Mouse (Mus musculus): ENCODE results near the gene Rapgef4.

Gene Rapgef4

DNA sequence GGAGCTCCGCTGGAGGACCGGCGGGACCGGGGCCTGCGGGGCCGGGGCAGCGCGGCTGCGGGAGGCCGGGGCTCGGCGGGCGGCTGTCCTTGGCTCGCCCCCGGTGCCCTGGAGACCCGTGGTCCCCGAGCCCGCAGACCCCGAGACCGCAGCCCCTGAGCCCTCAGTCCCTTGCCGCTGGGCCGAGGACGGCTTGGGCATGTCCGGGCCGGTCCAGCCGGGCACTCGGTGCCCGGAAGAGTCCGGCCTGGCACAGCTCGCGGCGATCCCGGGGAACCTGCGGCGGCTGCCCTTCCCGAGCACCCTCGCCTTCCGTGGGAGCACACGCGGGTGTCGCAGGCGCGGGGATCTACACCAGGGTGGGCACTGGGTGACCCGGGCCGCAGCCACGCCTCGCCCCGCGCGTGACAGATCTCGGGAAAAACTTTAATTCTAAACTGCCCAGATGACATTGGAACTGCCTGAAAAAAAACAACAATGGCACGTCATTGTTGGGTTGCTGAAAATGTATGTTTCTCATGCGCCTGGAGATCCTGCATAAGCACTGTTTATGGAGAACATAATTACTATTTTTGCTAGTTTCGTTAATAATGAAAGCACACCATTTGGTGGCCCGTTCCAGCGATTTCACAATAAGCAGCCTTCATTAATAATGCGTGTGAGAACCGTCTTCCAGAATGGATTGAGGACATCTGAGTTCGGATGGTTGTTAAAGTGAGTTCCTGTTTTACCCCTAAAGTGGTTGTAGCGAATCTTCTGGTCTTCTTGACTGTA is 305.0 kb downstream of the Rapgef4 start:
- peak; percentile 26 to 40 for DNase-seq

DNA sequence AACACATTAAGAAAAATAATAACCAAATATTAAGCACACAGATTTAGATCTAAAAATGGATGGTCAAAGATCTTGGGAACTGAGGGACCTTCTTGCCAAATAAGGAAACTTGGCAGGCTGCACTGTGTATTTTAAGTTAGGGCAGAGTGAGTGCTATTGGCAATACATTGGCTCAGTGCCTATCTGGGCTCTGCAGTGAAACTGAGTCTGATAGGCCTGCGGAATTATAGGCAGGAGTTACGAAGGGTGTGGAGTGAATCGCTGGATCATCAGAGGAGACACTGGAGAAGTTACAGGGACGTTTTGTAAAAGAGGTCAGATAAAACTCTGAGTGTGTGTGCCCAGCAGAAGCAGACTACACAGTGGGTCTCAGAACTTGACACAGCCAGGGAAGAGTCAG is 306.1 kb downstream of the Rapgef4 start:
- DNase-seq = no peak

DNA sequence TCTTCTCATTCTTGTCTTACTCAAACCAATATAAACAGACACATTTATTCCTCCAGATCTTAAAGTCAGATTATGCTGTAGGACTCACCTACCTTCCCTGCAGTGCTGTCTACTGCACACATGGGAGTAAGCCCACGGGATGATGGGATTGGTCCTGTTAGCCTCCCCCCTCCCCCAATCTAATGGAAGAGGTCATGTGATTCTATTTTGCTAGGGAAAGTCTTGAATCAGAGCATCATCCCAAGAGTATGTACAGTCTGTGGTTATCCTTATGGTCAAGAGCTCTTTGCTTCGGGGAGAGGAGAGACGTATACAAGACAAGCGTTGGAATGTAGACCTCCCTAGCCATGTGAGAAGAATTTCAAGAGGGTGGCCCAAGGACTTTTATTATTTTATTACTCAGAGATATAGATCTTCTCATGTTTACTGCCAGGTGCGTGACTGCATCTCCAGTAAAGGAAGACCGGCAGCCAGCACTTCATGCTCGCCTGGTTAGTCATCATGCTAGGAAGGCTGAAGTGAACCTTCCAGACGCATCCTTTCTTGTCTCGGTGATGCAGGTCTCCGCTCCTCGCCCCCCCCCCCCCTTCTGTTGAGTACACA is 308.0 kb downstream of the Rapgef4 start:
- no peak for DNase-seq

DNA sequence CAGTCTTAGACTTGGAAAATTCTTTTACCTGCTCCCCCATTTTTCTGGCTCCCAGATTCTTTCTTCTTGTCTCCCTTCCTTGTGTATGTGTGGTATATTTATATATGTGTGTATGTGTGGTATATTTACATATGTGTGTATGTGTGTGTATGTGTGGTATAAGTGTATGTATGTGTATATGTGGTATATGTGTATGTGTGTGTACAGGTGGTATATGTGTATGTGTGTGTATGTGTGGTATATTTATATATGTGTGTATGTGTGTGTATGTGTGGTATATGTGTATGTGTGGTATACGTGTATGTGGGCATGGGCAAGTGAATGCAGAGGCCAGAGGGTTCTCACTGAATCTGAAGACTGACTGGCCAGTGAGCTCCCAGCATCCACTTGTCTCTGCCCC is 310.1 kb downstream of the Rapgef4 start:
- DNase-seq = no peak

DNA sequence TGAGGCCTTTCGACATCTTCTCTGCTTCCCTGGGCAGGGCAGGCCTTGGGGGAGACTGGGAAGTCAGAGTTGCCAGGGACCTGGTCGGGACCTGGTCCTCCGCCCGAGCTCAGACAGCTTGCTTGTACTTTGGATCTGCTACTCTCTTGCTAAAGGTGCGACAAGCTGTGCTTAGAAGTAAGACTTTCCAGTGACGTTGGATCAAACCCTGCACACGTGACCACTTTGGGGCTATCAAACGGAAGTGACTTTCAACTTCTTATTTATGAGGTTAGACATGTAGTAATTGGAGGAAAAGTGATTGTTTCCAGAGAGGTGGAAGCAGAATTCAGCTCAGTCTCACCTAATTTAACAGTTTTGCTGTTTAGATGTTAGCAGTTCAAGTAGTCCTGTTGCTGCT is 311.5 kb downstream of the Rapgef4 start:
- DNase-seq = no peak

DNA sequence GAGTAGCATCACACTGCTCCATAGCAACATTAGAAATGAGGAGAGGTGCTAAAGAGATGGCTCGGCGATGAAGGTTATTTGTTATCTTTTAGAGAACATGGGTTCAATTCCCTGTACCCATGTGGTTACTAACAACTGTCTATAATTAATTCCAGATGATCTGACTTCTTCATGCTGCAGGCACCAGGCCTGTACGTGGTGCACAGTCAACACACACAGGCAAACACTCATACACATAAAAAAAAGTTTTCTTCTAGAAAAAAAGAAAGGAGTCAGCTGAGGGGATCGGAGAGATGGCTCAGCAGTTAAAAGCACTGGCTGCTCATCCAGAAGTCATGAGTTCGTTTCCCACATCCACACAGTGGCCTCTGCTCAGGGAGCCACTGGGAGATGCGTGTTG is 314.0 kb downstream of the Rapgef4 start:
- DNase-seq = no peak

DNA sequence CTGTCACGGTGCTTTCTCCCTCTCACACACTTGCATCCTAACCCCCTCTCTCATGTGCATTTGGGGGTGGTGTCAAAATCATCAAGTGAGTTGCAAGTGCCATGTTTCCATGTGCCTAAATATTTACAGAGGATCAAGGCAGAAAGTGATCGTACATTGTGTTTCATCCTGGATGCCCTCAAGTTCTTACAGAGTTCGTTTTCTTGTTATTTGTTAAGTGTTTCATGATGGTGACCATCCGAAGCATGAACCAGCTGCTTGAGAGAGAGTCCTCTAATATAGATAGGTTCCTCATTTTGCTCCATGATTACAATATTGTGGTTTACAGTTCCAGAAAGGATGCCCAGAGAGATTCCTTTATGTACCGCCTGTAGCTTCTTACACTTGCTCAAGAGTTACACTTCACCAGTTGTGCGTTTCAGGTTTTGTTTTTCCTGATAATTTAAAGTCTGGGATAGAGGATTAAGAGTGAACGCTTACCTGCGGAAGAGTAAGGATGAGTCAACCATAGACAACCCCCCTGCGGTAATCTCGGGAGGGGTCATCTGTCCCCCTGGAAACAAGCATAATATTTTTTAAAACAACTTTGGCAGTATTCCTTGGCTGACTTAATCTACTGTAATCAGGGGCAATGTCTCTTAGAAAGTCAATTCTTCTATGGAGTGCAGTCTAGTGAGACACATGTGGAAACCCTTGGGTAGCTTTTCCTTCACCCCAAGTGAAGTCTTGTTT is 316.1 kb downstream of the Rapgef4 start:
- no peak for DNase-seq

DNA sequence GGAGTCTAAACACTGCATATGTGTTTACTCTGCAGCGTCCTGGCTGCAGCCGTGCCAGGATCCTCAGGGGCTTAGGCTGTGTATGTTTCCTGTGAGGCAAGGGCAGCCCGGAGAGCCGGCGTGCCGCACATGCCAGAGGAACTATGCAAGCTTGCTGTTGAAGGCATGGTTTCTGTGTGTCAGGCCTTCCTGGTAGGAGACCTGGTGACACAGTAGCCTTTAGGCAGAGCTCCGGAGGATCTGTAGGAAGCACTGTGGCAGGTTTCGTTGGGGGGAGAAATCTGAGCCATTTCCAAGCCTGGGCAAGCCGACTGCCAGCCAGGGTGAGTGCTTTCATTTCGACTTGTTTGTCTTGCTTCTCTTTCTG is 316.7 kb downstream of the Rapgef4 start:
- DNase-seq = no peak

GRCm38 (mm10) chr2:72298406-72298805 is 317.4 kb downstream of the Rapgef4 start:
- no peak for DNase-seq

DNA sequence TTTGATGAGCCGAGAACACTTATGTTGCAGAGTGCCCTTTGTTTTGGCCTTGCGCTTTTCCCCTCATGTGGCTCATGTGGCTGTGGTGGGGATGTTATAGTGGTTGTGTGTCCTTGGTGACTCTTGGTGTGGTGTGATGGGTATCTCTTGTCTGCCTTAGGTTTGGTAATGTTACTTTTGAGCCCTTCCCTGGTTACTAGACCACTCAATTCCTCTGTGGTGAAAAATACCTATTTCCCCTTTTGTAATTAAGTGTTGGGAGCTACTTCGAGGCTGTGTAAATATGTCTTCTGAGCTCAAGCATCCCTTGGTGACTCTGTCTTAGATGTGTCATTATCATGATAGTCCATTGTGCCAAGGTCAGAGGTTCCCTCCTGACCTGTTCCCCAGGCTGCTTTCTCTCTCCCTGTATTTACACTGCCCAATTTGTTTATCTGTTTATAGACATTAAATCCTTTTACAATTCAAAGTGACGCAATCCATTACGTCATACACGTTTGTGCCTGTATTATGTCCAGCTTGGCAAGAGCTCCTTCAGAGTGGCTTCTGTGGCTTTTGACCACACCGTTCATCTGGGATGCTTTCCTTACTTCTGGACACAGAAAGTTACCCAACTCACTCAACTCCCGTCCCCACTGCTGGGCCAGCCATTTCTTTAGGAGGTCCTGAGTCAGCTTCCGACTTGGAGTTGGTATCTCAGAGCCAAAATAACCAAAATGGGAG is 320.3 kb downstream of the Rapgef4 start:
- DNase-seq = no peak

DNA sequence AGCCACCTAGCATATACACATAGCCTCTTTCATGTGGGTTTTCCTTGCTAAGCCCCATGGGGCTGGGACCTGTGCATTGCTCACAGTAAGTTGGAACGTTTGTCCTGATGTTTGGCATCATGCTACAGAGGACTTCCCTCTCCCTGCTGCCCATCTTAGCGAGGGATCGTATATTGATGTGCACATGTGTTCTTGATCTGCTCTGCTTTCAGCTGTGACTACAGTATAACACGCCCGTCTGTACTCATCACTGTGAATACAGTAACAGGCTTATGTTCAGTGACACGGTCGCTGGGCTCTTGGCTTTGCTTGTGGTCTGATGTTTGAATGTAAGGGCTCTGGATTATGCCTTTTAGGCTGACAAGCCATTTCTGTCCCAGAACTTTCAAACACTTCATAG is 324.7 kb downstream of the Rapgef4 start:
- DNase-seq = no peak

All from cerebellum, postnatal 36 days (tissue).